ENCODE assay signal across 7 mouse cellular contexts in genomic region chr1:167284258-167284836, GRCm38 (mm10). TPM values are rescaled to one million over a fixed set of nuclear protein-coding genes. Genes with fewer than 3 reads are reported as not detected.
DNase-seq lines count a peak whose midpoint lies in the region; ATAC-seq and TF ChIP-seq lines count a peak whose summit lies in the region.

No protein-coding gene starts in this region.

- H3K27me3 ChIP-seq in embryonic facial prominence, embryonic 15.5 days = no peaks in the 10 kb centered on the region; the same call in 1 of the 2 replicates
- H3K27me3 ChIP-seq in small intestine, adult 2 months (ENCODE audit: control insufficient read depth, insufficient read depth, low read length) = no peaks in the 10 kb centered on the region

- peaks cover 6% of the 10 kb centered on the region; the same call in 1 of the 2 replicates for H3K36me3 ChIP-seq in ES-E14 (ENCODE audit: control insufficient read depth, insufficient read depth, low read length, poor library complexity, severe bottlenecking)
- H3K36me3 ChIP-seq in embryonic facial prominence, embryonic 15.5 days = no peaks in the 10 kb centered on the region
- no peaks in the 10 kb centered on the region for H3K36me3 ChIP-seq in small intestine, adult 2 months (ENCODE audit: control insufficient read depth, insufficient read depth, low read length)

- H3K27ac ChIP-seq in ES-E14 (ENCODE audit: insufficient read depth, low read depth, low read length, poor library complexity, severe bottlenecking) = peak overlapping the region; percentile 84
- peak overlapping the region; percentile 88 for H3K27ac ChIP-seq in embryonic facial prominence, embryonic 15.5 days (replicated peaks)
- H3K27ac ChIP-seq in small intestine, adult 2 months (ENCODE audit: insufficient read depth, low read depth, low read length) = peak overlapping the region; percentile 10

- no peaks in the 10 kb centered on the region for H3K9me3 ChIP-seq in ES-E14 (ENCODE audit: control insufficient read depth, insufficient read depth, low read depth, low read length)
- no peaks in the 10 kb centered on the region for H3K9me3 ChIP-seq in embryonic facial prominence, embryonic 15.5 days (replicated peaks)

- H3K4me1 ChIP-seq in ES-E14 (ENCODE audit: control insufficient read depth in 2 of 2, insufficient read depth in 2 of 2, low read length in 2 of 2, poor library complexity in 1 of 2) = peaks cover 12 to 26% of the 10 kb centered on the region in 2 experiments
- peaks cover 29% of the 10 kb centered on the region for H3K4me1 ChIP-seq in embryonic facial prominence, embryonic 15.5 days
- peaks cover 3% of the 10 kb centered on the region; the same call in 1 of the 2 replicates for H3K4me1 ChIP-seq in small intestine, adult 2 months (ENCODE audit: control insufficient read depth, insufficient read depth, insufficient read length, low read length)

- WGBS in embryonic facial prominence, embryonic 15.5 days = under 1% methylated on average over 70 of the region's 73 CpGs
- 1% methylated on average over 73 of the region's 73 CpGs for WGBS in small intestine, adult 2 months

- peak overlapping the region; percentile 96 for H3K9ac ChIP-seq in ES-E14 (ENCODE audit: insufficient read depth, low read depth, low read length, poor library complexity, severe bottlenecking)
- H3K9ac ChIP-seq in embryonic facial prominence, embryonic 15.5 days = peak overlapping the region; percentile 70

- TF ChIP-seq POLR2A in small intestine, adult 2 months (IDR thresholded peaks at IDR 0.05; ENCODE audit: low read depth, low read length) = no peak

- intact Hi-C loops in left cerebral cortex, postnatal 4 days (cut with DNase I) = no loop called here

- DNase-seq in ES-E14 (ENCODE audit: low read depth, low spot score) = no peak
- DNase-seq in adrenal gland, postnatal 36 days = peak; percentile 55 to 73
- peak; percentile 75 for DNase-seq in heart, postnatal 4 days
- DNase-seq in left cerebral cortex, postnatal 4 days = peak; percentile 85
- peak; percentile 88 for DNase-seq in mesoderm, embryonic 11.5 days (ENCODE audit: low read depth, low spot score)

- TF ChIP-seq CTCF in small intestine, adult 2 months (IDR thresholded peaks at IDR 0.05; ENCODE audit: extremely low read depth, insufficient read length, insufficient replicate concordance, low read depth, low read length) = no peak

- peak; percentile 48; the same call in 1 of the 2 replicates for ATAC-seq in embryonic facial prominence, embryonic 15.5 days (ENCODE audit: insufficient number of reproducible peaks, low FRiP score, low TSS enrichment, low read depth)

- in situ Hi-C loops in ES-E14 (cut with MboI; ENCODE audit: low sequenced_read_pairs in 2 of 2, unreplicated experiment in 2 of 2) = no loop called here

- peak overlapping the region; percentile 87 for H3K4me2 ChIP-seq in embryonic facial prominence, embryonic 15.5 days (replicated peaks)

- H3K4me3 ChIP-seq in ES-E14 (ENCODE audit: insufficient read depth in 1 of 2, low read depth in 1 of 2, low read length in 2 of 2, poor library complexity in 1 of 2, severe bottlenecking in 1 of 2) = peak overlapping the region; percentile 66 to 96
- peak overlapping the region; percentile 89 for H3K4me3 ChIP-seq in embryonic facial prominence, embryonic 15.5 days (replicated peaks)
- peak overlapping the region; percentile 81 for H3K4me3 ChIP-seq in small intestine, adult 2 months (ENCODE audit: low read depth, low read length)

TF ChIP-seq in ES-E14, 5 proteins besides CTCF, POLR2A, EP300 and RAD21:
- no peak; the same call in 1 of the 2 replicates for TF ChIP-seq HCFC1 (IDR thresholded peaks at IDR 0.05; ENCODE audit: borderline replicate concordance, insufficient read depth, low read length)
- no peak for TF ChIP-seq ZNF384 (IDR thresholded peaks at IDR 0.05; ENCODE audit: low read depth, low read length)
- TF ChIP-seq ZC3H11A (IDR thresholded peaks at IDR 0.05; ENCODE audit: borderline replicate concordance, low read depth, low read length) = no peak
- no peak for TF ChIP-seq CHD2 (IDR thresholded peaks at IDR 0.05; ENCODE audit: low read depth, low read length)
- TF ChIP-seq MAFK (IDR thresholded peaks at IDR 0.05; ENCODE audit: insufficient read depth, low read depth, low read length) = no peak

RNA-seq across cellular contexts. Expression of gene Uck2, which starts 0.8 kb away (rescaled TPM):
- 152 and 158 TPM in 2 replicates for total RNA-seq in ES-E14 (2012; rRNA removed)
- total RNA-seq in adrenal gland, postnatal 36 days (2021) = 10 to 100 TPM; 60.6 to 65.0 TPM
- 60.2 and 62.4 TPM in 2 replicates for polyA plus RNA-seq in embryonic facial prominence, embryonic 15.5 days (2015; fragmentation: Nextera tagmentation; extraction: Ambion mirVana)
- 10 to 100 TPM; 55.0 to 55.7 TPM for total RNA-seq in heart, postnatal 4 days (2021)
- total RNA-seq in left cerebral cortex, postnatal 4 days (2021) = 10 to 100 TPM; 80.8 to 85.6 TPM
- polyA plus RNA-seq in small intestine, adult 2 months (2012; rRNA removed) = 11.3 and 26.5 TPM in 2 replicates

RNA-seq across cellular contexts. Expression of gene Tmco1, which starts 23.8 kb away (rescaled TPM):
- 155 and 156 TPM in 2 replicates for total RNA-seq in ES-E14 (2012; rRNA removed)
- 100 to 1,000 TPM; 148 to 170 TPM for total RNA-seq in adrenal gland, postnatal 36 days (2021)
- 92.0 and 92.5 TPM in 2 replicates for polyA plus RNA-seq in embryonic facial prominence, embryonic 15.5 days (2015; fragmentation: Nextera tagmentation; extraction: Ambion mirVana)
- total RNA-seq in heart, postnatal 4 days (2021) = 10 to 100 TPM; 75.6 to 79.3 TPM
- total RNA-seq in left cerebral cortex, postnatal 4 days (2021) = 10 to 100 TPM; 36.1 to 43.9 TPM
- 9.6 and 20.5 TPM in 2 replicates for polyA plus RNA-seq in small intestine, adult 2 months (2012; rRNA removed)

Comparison
In these comparisons a context has a peak if more than half of its experiments do, and no peak if none do; other contexts are left out.
1. H3K27ac ChIP-seq: peak in every context shown above with its lines; median percentile 88 in embryonic facial prominence, embryonic 15.5 days; 84 in ES-E14; 10 in small intestine, adult 2 months.